Mouse (Mus musculus) frontal cortex, postnatal 36 days (tissue): ENCODE measurements at regions not wholly inside any gene's neighbourhood (a gene's known extent, or its start where the extent isn't known, plus 50 kb on each side); places are given as distances from the start of the nearest gene placed in this dataset.

Experiments used
- DNase-seq, 2 experiments: peaks; one replicate each; pipeline ENCODE4 v3.0.0; 2022; ENCODE audit warnings: low spot score in 2 of 2

GRCm38 (mm10) chr12:94468609-94469008 is 1223.4 kb upstream of the Flrt2 start:
- DNase-seq = no peak

GRCm38 (mm10) chr12:94469850-94470249 is 1222.2 kb upstream of the Flrt2 start:
- DNase-seq = no peak

GRCm38 (mm10) chr12:94470981-94471380 is 1221.0 kb upstream of the Flrt2 start:
- no peak for DNase-seq

GRCm38 (mm10) chr12:94488721-94489120 is 1203.3 kb upstream of the Flrt2 start:
- no peak for DNase-seq

- no peak for DNase-seq
Measured at GRCm38 (mm10) chr12:94508099-94508498, 1183.9 kb upstream of the Flrt2 start.

- peak; percentile 8 to 10 for DNase-seq
Measured at GRCm38 (mm10) chr12:94509855-94510254, 1182.2 kb upstream of the Flrt2 start.

- no peak for DNase-seq
Measured at GRCm38 (mm10) chr12:94544706-94545105, 1147.3 kb upstream of the Flrt2 start.

- no peak for DNase-seq
Measured at GRCm38 (mm10) chr12:94560374-94561194, 1131.4 kb upstream of the Flrt2 start.

GRCm38 (mm10) chr12:94574981-94575380 is 1117.0 kb upstream of the Flrt2 start:
- no peak for DNase-seq

GRCm38 (mm10) chr12:94580345-94580744 is 1111.7 kb upstream of the Flrt2 start:
- DNase-seq = no peak

GRCm38 (mm10) chr12:94584309-94584708 is 1107.7 kb upstream of the Flrt2 start:
- no peak for DNase-seq

GRCm38 (mm10) chr12:94587031-94587430 is 1105.0 kb upstream of the Flrt2 start:
- no peak for DNase-seq

GRCm38 (mm10) chr12:94588599-94588998 is 1103.4 kb upstream of the Flrt2 start:
- DNase-seq = no peak

- DNase-seq = no peak
Measured at GRCm38 (mm10) chr12:94589033-94589432, 1103.0 kb upstream of the Flrt2 start.

- peak in 1 of 2 experiments; percentile 14 for DNase-seq
Measured at GRCm38 (mm10) chr12:94605566-94605965, 1086.5 kb upstream of the Flrt2 start.

GRCm38 (mm10) chr12:94636555-94636954 is 1055.5 kb upstream of the Flrt2 start:
- no peak for DNase-seq

- DNase-seq = no peak
Measured at GRCm38 (mm10) chr12:94640153-94640552, 1051.9 kb upstream of the Flrt2 start.

GRCm38 (mm10) chr12:94645302-94645701 is 1046.7 kb upstream of the Flrt2 start:
- DNase-seq = peak; percentile 20 to 63

GRCm38 (mm10) chr12:94670035-94670434 is 1022.0 kb upstream of the Flrt2 start:
- peak in 1 of 2 experiments; percentile 66 for DNase-seq

GRCm38 (mm10) chr12:94674925-94675324 is 1017.1 kb upstream of the Flrt2 start:
- no peak for DNase-seq

- no peak for DNase-seq
Measured at GRCm38 (mm10) chr12:94691341-94692029, 1000.5 kb upstream of the Flrt2 start.

GRCm38 (mm10) chr12:94731391-94731790 is 960.6 kb upstream of the Flrt2 start:
- no peak for DNase-seq

- no peak for DNase-seq
Measured at GRCm38 (mm10) chr12:94733179-94733578, 958.8 kb upstream of the Flrt2 start.
